Mouse (Mus musculus) c-Kit-positive CD71-positive TER-119-negative erythroid progenitor cells, embryonic 14.5 days (primary cell): ENCODE data around the gene Hic2.

Experiments used
- DNase-seq: peaks from one replicate; pipeline ENCODE4 v3.0.0-alpha.2; 2013; ENCODE audit warnings: low read depth

The Hic2 gene

DNA sequence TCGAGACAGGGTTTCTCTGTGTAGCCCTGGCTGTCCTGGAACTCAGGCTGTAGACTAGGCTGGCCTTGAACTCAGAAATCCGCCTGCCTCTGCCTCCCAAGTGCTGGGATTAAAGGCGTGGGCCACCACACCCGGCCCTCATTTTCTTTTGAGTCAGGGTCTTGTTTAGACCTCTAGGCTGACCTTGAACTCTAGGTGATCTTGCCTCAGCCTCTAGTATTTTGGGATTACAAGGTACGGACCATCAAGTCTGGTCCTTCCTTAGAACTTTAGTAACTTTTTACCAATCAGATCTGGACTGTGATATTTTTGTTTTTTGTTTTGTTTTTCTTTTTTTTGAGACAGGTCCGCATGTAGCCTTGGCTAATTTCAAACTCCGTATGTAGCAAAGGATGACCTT, 42.3 kb downstream of the Hic2 start, which contains the start of gene Tmem191c:
Tmem191c (plus strand) TSS at position 357 of the 400 bp plus-strand sequence.
- no peak for DNase-seq

DNA sequence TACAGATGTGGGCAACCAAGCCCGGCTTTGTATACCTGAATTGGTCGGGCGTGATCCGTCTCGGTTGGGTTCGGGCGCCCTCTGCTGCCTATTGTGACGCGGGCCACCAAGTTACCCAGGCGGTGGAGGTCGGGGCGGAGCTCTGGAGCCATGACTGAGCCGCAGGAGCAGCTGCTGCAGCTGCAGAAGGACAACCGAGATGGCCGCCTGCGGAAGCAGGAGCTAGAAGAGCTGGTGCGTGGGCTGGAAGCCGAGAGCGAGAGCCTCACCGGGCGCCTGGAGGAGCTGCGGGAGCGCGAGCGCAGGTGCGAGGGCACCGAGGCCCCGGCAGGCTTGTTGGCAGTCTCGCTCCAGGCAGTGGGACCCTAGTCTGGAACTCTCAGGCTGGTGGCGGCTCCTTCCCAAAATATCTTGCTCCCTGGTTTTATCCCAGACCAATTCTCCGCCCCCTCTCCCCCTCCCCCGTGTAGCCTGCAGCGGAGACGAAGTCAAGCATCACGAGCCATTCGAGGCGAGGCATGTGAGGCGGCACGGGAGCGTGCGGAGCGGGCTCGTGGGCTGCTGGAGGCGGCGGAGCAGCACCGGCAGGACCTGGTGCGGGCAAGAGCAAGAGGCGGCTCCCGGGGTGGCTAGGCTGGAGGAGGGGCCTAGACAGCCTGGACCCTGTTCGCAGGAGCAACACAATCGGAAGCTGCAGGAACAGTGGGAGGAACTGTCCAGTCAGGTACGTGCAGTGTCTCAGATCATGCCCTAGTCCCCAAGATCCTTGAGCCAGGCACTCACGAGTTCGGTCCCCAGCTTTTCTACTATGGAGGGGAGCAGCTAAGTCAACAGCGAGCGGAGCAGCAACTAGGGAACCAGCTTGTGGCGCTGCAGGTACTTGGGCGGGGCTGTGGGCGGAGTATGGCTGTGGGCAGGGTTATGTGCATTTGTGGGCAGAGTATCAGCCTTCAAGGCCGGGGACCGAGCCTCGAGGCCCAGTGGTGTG, 43.1 kb downstream of the Hic2 start:
- peak; percentile 91 for DNase-seq

DNA sequence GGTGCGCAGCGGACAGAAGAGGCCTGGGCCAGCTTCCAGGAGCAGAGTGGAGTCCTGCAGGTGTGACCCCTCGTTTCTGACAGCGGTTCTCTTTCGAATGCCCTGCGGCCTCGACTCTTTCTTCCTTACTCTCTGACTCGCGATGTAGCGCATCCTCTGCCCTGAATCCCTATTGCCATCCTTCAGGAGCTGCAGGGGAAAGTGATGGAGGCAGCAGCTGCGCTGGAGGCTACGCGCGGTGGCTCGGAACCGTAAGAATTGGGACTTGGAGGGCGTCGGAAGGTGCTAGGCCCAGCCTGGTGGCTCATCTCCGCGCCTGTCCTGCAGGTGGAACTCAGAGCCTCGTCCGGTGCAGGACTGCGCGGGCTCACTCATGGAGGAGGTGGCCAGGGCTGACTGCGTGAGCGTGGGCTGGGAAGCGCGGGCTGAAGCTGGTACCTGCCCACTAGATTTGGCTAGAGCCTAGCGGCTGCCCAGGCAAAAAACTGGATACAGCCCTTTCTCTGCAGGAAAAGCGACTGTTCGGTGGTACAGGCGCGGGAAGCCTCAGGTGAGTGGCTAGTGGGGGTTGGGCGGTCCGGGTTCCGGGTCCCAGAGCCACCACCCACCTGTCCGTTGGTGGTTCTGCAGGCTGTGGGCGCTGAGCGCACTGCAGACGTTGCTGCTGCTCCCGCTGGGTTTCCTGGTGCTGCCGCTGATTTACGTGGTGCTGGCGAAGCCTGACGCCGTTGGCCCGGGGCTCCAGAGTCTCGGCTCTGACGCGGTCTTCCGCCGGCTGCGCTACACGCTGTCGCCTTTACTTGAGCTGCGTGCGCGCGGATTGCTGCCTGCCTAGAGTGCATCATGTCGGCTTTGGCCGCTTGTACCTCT, 44.2 kb downstream of the Hic2 start:
- DNase-seq = no peak

DNA sequence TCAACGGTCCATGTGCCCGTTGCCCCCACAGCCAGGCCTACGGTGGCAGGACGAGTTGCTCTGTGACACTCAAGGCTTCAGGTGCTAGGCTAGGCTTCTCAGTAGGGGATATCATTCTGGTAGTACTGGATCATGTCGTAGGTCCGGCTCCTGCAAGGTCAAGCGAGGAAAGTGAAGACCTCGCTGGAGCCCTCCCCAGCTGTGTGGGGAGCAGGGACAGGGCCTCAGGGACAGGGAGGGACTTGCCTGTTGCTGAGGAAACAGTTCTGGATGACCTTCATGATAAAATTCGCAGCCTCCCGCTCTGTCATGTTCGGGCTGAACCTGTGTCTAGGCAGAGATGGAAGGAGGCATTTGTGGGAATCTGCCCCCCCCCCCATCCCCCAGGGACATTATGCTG, 47.1 kb downstream of the Hic2 start:
- DNase-seq = no peak

DNA sequence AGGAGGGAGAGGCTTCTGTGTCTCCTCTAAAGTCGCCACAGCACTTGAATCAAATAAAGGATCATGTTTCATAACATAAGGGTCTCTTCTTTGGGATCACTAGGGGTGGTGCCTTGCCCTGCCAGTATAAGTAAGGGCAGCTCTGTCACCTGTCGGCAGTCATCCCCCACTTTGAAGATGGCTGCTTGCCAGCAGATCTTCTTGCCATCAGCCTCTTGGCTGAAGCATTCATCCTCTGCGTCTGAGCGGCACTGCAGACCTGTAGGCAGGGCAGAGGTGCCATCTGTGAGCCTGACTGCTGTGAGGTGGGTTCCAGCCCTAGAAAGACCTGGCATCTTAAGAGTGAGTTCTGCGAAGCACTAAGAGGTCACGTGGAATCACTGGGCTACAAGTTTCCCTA, 49.8 kb downstream of the Hic2 start:
- DNase-seq = no peak

DNA sequence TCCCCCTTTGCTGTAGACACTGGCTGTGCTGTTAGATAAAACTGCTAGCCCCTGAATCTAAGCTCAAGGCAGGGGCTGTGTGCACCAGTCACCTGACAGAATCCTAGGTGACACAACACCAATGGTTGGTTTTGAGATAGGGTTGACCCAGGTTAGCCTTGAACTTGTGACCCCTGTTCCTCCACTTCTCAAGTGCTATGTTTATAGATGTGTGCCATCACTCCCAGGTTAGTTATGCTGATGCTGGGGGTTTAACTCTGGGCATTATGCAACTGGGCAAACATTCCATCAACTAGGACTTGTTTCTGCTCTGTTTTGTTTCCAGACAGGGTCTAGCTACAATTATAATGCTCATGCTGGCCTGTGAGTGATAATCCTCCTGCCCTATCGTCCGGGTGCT, 53.7 kb downstream of the Hic2 start:
- DNase-seq = no peak

DNA sequence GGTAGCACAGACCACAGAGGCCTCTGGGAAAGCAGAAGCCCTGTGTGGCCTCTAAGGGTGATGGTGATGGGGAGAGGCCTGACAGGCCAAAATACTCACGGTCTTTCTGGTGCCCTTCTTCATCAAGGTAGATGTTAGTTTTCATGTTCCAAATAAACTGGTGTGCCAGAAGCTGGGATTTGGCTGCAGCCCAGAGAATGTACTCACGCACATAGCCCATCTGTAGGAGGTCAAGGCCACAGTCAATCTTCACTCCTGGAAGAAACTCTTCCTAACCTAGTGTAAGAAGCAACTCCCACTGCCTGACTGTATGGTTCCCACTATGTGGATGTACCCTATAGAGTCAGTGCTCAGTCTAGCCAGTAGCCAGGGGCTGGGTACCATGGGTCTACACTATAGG, 57.6 kb downstream of the Hic2 start:
- DNase-seq = no peak

DNA sequence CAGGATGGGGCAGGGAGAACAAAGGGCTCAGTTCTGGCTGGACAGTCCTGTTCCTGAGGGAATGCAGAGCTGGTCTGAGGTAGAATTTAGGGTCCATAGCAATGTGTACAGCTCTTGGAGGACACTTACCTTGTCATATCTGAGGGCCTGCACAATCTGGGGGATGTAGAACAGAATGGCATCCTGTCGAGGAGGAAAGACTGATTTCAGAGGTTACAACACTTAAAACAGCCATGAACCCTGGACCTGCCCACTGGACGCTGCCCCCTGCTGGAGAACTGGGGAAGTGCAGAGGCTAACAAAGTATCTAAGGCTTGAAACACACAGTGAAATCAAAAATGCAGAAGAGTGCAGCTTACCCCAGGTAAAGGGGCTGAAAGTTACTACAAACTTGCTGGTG, 59.4 kb downstream of the Hic2 start:
- peak; percentile 58 for DNase-seq

DNA sequence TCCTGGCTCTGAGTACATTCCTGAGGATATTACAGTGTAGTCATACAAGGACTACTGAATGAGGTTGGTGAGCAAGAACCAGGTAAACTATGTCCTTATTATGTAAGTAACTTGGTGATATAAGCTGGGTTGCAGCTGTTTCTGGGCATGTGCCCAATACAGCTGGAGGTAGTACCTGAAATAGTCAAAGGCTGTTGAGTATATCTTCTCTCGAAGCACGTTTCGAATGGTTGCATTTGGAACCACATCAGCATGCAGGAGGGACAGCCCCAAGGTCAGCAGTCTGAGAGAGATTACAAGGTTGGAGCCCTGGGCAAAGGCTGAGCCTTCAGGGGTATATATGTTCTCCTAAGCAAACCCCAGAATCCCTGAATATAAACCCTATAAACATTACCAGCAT, 67.4 kb downstream of the Hic2 start:
- DNase-seq = no peak

DNA sequence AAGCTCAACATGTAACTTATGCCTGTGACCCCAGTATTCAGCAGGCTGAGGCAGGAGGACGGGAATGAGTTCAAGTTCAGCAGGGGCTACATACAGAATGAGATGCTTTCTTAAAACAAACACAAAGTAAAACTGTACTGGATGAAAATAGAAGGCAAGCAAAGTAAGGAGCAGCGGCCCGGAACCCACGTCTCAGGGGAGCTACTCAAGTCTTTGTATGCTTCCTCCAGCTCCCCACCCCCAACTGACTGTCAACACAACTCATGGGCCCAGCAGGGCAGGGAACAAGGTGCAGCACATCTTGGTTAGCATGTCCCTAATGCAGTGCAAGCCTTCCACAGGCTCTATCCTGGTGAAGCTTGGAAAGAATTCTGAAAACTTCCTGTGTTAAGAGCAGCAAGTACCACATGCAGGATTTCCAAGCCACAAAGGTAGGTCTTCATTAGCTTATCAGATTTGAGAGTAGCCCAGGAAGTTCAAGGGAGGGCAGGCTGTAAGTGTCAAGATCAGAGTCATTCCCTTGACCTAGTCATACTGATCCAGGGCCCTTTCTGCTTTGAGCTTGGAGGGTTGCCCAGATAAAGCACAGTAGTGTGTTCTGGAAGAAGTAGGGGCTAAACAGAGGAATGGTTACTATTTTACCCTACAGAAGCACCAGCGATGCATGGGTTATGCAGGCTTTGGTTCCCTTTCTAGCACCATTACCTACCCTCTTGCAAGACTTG, 70.3 kb downstream of the Hic2 start:
- no peak for DNase-seq

DNA sequence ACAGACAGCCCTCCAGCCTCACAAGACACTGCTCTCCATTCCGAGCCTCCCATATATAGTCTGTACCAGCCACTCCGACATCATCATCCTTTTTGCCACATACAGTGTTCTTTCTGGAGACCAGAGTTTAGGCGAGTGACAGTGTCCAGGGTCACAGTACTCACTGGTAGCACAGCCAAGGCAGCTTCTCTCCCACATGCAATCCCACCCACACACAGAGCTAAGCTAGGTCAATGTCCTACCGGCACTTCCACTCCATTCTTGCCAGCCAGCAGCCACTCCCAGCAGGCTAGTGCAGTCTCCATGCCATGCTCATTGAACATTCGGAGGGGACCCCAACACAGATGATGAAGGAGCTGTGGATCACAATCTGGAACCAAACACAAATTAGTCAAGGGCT, 74.1 kb downstream of the Hic2 start:
- DNase-seq = no peak

DNA sequence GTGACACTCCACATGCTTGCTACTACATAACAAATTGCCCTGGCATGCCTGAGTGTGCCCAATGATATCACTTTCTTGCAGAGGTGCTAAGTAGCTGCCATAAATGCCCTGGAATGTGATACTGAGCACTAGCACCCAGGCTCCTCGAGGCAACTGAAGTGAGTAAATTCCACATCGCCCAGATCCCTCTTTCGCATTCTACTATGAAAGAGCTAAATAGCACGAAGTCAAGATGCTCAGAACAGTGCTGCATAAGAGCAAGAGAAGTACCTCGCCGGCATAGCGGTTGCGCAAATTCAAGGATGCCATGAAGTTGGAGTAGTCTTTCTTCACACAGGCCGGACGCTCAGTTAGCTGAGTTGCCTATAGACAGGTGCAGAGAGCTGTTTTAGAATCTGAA, 75.7 kb downstream of the Hic2 start:
- DNase-seq = no peak

DNA sequence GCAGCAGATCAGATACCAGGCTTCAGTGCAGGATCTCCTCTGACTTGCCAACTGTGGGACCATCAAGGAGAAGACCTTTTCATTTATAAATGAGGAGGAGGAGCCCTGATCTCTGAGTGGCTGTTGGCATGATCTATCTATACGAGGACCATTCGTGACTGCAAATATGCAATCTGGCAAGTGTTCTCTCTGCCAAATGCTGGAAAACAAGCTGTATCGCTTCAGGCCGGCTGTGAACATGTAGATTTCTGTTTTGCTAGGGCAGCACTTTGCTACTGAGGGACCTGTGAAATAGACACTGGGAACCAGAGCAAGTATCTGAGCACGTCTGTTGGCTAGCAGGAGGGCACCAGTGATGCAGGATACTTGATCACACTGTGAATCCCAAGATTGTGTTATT, 79.2 kb downstream of the Hic2 start:
- no peak for DNase-seq
